Mouse (Mus musculus): ENCODE results near the gene Gdf3. TPM values are rescaled to one million over a fixed set of nuclear protein-coding genes. Genes with fewer than 3 reads are reported as not detected.

Gdf3 gene
- polyA plus RNA-seq, 1 experiment from 2014 or later: 0.13 TPM

- no peak for ATAC-seq (ENCODE audit: low FRiP score, low TSS enrichment)
- DNase-seq: no peak
- H3K4me2 ChIP-seq (ENCODE audit: low read length): peak overlapping the region; percentile 54
- no peaks in the 10 kb centered on the region for H3K4me1 ChIP-seq (ENCODE audit: control insufficient read depth, insufficient read depth, low read length)
- no peak overlapping the region for H3K9ac ChIP-seq (replicated peaks; ENCODE audit: low read length)
- 89% methylated on average over 3 of the region's 3 CpGs for WGBS
- H3K4me3 ChIP-seq (replicated peaks; ENCODE audit: low read depth, low read length): no peak overlapping the region
- H3K36me3 ChIP-seq (ENCODE audit: control insufficient read depth, insufficient read depth, low read length): no peaks in the 10 kb centered on the region
- no peak overlapping the region for H3K27ac ChIP-seq (replicated peaks; ENCODE audit: low read depth, low read length)
- H3K27me3 ChIP-seq (ENCODE audit: control insufficient read depth, insufficient read depth, low read length): no peaks in the 10 kb centered on the region
- H3K9me3 ChIP-seq (ENCODE audit: control insufficient read depth, low read length): no peaks in the 10 kb centered on the region
Observed at GRCm38 (mm10) chr6:122601615-122602014, 8.3 kb downstream of the Gdf3 start.

GRCm38 (mm10) chr6:122601031-122601430 is 8.9 kb downstream of the Gdf3 start:
- 92% methylated on average over 4 of the region's 4 CpGs for WGBS

GRCm38 (mm10) chr6:122600066-122600646 is 9.7 kb downstream of the Gdf3 start:
- Histone ChIP-seq H3K27me3 (ENCODE audit: control insufficient read depth, insufficient read depth, low read length) (no peaks in the 10 kb centered on the region), H3K9me3 (ENCODE audit: control insufficient read depth, low read length) (no peaks in the 10 kb centered on the region), H3K4me2 (ENCODE audit: low read length) (no peak overlapping the region), H3K4me3 (replicated peaks; ENCODE audit: low read depth, low read length) (no peak overlapping the region), H3K27ac (replicated peaks; ENCODE audit: low read depth, low read length) (no peak overlapping the region), H3K4me1 (ENCODE audit: control insufficient read depth, insufficient read depth, low read length) (no peaks in the 10 kb centered on the region), H3K9ac (replicated peaks; ENCODE audit: low read length) (no peak overlapping the region), H3K36me3 (ENCODE audit: control insufficient read depth, insufficient read depth, low read length) (no peaks in the 10 kb centered on the region)
- DNase-seq (no peak), ATAC-seq (ENCODE audit: low FRiP score, low TSS enrichment) (no peak)
- 81% methylated on average over 7 of the region's 7 CpGs for WGBS

More at GRCm38 (mm10) chr6:122601031-122601430, 8.9 kb downstream of the Gdf3 start:
- H3K9me3 ChIP-seq (ENCODE audit: control insufficient read depth, low read length): no peaks in the 10 kb centered on the region
- ATAC-seq (ENCODE audit: low FRiP score, low TSS enrichment): no peak
- DNase-seq: no peak
- no peak overlapping the region for H3K4me2 ChIP-seq (ENCODE audit: low read length)
- no peaks in the 10 kb centered on the region for H3K36me3 ChIP-seq (ENCODE audit: control insufficient read depth, insufficient read depth, low read length)
- H3K4me3 ChIP-seq (replicated peaks; ENCODE audit: low read depth, low read length): no peak overlapping the region
- H3K27me3 ChIP-seq (ENCODE audit: control insufficient read depth, insufficient read depth, low read length): no peaks in the 10 kb centered on the region
- H3K27ac ChIP-seq (replicated peaks; ENCODE audit: low read depth, low read length): no peak overlapping the region
- H3K4me1 ChIP-seq (ENCODE audit: control insufficient read depth, insufficient read depth, low read length): no peaks in the 10 kb centered on the region
- H3K9ac ChIP-seq (replicated peaks; ENCODE audit: low read length): no peak overlapping the region

DNA sequence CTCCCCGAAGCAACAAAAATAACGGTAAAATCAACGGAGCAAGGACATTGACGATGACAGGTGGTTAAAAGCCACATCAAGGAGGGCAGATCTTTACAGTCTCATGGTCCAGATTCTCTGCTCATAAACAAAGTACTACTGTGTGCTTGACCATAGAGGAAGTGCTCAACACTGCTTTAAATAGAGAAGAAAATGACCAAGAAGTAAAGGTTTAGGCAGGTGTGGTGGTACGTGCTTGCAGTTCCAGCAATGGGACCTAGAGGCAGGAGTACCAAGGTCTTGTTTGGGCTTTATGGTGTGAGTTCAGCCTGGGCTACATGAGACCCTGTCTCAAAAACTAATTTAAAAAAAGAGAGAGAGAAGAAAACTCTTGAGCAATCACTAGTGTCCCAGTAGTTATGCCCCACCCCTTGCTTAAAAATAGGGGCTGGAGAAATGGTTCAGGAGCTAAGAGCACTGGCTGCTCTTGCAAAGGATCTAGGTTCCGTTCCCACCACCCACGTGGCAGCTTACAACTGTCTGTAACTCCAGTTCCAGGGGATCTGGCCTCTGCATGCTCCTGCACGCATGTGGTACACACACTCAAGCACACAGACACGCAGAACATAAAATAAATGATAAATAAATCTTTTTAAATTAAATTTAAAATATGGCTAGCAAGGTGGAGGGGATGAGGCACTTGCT is 10.7 kb downstream of the Gdf3 start:
- H3K27ac ChIP-seq (replicated peaks; ENCODE audit: low read depth, low read length): no peak overlapping the region
- no peaks in the 10 kb centered on the region for H3K27me3 ChIP-seq (ENCODE audit: control insufficient read depth, insufficient read depth, low read length)
- 91% methylated on average over 9 of the region's 9 CpGs for WGBS
- H3K9ac ChIP-seq (replicated peaks; ENCODE audit: low read length): no peak overlapping the region
- no peaks in the 10 kb centered on the region for H3K36me3 ChIP-seq (ENCODE audit: control insufficient read depth, insufficient read depth, low read length)
- DNase-seq (no peak), ATAC-seq (ENCODE audit: low FRiP score, low TSS enrichment) (no peak)
- no peak overlapping the region for H3K4me3 ChIP-seq (replicated peaks; ENCODE audit: low read depth, low read length)
- no peak overlapping the region for H3K4me2 ChIP-seq (ENCODE audit: low read length)
- no peaks in the 10 kb centered on the region for H3K9me3 ChIP-seq (ENCODE audit: control insufficient read depth, low read length)
- no peaks in the 10 kb centered on the region for H3K4me1 ChIP-seq (ENCODE audit: control insufficient read depth, insufficient read depth, low read length)

DNA sequence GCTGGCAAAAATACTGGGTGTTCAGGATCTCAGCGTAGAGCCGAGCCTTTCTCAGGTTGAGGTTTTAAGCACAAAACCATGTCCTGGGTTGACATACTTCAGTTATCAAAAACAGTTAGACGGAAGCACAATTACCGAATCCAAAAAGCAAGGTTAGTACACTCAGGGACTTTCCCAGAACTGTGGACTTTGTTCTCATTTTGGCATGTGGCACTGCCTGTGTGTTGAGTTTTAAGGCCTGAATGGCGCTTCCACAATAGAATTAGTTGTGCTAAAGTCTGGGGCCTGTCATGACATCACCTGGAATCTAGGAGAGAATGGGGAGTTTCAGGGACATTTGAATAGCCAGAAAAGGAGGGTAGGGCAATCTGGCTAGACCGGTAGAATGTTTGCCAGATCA is 11.5 kb downstream of the Gdf3 start:
- Histone ChIP-seq H3K9ac (replicated peaks; ENCODE audit: low read length) (no peak overlapping the region), H3K4me1 (ENCODE audit: control insufficient read depth, insufficient read depth, low read length) (no peaks in the 10 kb centered on the region), H3K36me3 (ENCODE audit: control insufficient read depth, insufficient read depth, low read length) (no peaks in the 10 kb centered on the region), H3K27me3 (ENCODE audit: control insufficient read depth, insufficient read depth, low read length) (no peaks in the 10 kb centered on the region), H3K4me3 (replicated peaks; ENCODE audit: low read depth, low read length) (no peak overlapping the region), H3K27ac (replicated peaks; ENCODE audit: low read depth, low read length) (no peak overlapping the region), H3K9me3 (ENCODE audit: control insufficient read depth, low read length) (no peaks in the 10 kb centered on the region), H3K4me2 (ENCODE audit: low read length) (no peak overlapping the region)
- ATAC-seq (ENCODE audit: low FRiP score, low TSS enrichment) (no peak), DNase-seq (no peak)
- WGBS: 80% methylated on average over 6 of the region's 6 CpGs

- Histone ChIP-seq H3K27me3 (ENCODE audit: control insufficient read depth, insufficient read depth, low read length) (no peaks in the 10 kb centered on the region), H3K4me2 (ENCODE audit: low read length) (no peak overlapping the region), H3K9ac (replicated peaks; ENCODE audit: low read length) (no peak overlapping the region), H3K27ac (replicated peaks; ENCODE audit: low read depth, low read length) (no peak overlapping the region), H3K4me3 (replicated peaks; ENCODE audit: low read depth, low read length) (no peak overlapping the region), H3K36me3 (ENCODE audit: control insufficient read depth, insufficient read depth, low read length) (no peaks in the 10 kb centered on the region), H3K9me3 (ENCODE audit: control insufficient read depth, low read length) (no peaks in the 10 kb centered on the region), H3K4me1 (ENCODE audit: control insufficient read depth, insufficient read depth, low read length) (no peaks in the 10 kb centered on the region)
- ATAC-seq (ENCODE audit: low FRiP score, low TSS enrichment): no peak
- WGBS: 97% methylated on average over 4 of the region's 4 CpGs
- no peak for DNase-seq
Observed at GRCm38 (mm10) chr6:122598014-122598413, 11.9 kb downstream of the Gdf3 start.

GRCm38 (mm10) chr6:122596608-122597007 is 13.3 kb downstream of the Gdf3 start:
- WGBS: 89% methylated on average over 7 of the region's 7 CpGs
- Histone ChIP-seq H3K4me2 (ENCODE audit: low read length) (no peak overlapping the region), H3K27ac (replicated peaks; ENCODE audit: low read depth, low read length) (no peak overlapping the region), H3K9ac (replicated peaks; ENCODE audit: low read length) (no peak overlapping the region), H3K9me3 (ENCODE audit: control insufficient read depth, low read length) (no peaks in the 10 kb centered on the region), H3K27me3 (ENCODE audit: control insufficient read depth, insufficient read depth, low read length) (no peaks in the 10 kb centered on the region), H3K4me3 (replicated peaks; ENCODE audit: low read depth, low read length) (no peak overlapping the region), H3K4me1 (ENCODE audit: control insufficient read depth, insufficient read depth, low read length) (no peaks in the 10 kb centered on the region), H3K36me3 (ENCODE audit: control insufficient read depth, insufficient read depth, low read length) (no peaks in the 10 kb centered on the region)
- ATAC-seq (ENCODE audit: low FRiP score, low TSS enrichment): no peak
- DNase-seq: no peak

DNA sequence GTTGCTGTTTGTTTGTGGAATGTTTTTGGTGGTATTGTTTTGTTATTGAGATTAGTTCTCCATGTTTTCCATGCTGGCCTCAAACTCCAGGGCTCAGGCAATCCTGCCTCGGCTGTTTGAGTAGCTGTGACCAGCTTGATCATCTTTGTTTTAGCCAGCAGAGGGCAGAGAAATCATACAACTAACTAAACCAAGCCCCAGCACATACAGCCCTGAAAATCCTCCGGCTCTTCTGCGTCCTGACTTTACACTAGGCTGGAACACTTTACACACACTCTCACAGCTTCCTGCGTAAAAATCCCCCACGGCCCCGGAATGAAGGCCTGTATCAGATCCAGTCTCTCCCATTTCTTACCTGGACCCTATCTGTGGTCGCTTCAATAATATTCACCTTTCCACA is 14.2 kb downstream of the Gdf3 start:
- H3K4me2 ChIP-seq (ENCODE audit: low read length): no peak overlapping the region
- no peaks in the 10 kb centered on the region for H3K9me3 ChIP-seq (ENCODE audit: control insufficient read depth, low read length)
- no peak overlapping the region for H3K9ac ChIP-seq (replicated peaks; ENCODE audit: low read length)
- WGBS: 38% methylated on average over 7 of the region's 7 CpGs
- no peaks in the 10 kb centered on the region for H3K36me3 ChIP-seq (ENCODE audit: control insufficient read depth, insufficient read depth, low read length)
- no peak overlapping the region for H3K27ac ChIP-seq (replicated peaks; ENCODE audit: low read depth, low read length)
- H3K4me3 ChIP-seq (replicated peaks; ENCODE audit: low read depth, low read length): no peak overlapping the region
- H3K27me3 ChIP-seq (ENCODE audit: control insufficient read depth, insufficient read depth, low read length): no peaks in the 10 kb centered on the region
- DNase-seq (peak; percentile 67), ATAC-seq (ENCODE audit: low FRiP score, low TSS enrichment) (no peak)
- no peaks in the 10 kb centered on the region for H3K4me1 ChIP-seq (ENCODE audit: control insufficient read depth, insufficient read depth, low read length)

- WGBS: 88% methylated on average over 2 of the region's 2 CpGs
- no peak for DNase-seq
- Histone ChIP-seq H3K4me3 (replicated peaks; ENCODE audit: low read depth, low read length) (no peak overlapping the region), H3K27ac (replicated peaks; ENCODE audit: low read depth, low read length) (no peak overlapping the region), H3K9ac (replicated peaks; ENCODE audit: low read length) (no peak overlapping the region), H3K9me3 (ENCODE audit: control insufficient read depth, low read length) (no peaks in the 10 kb centered on the region), H3K36me3 (ENCODE audit: control insufficient read depth, insufficient read depth, low read length) (no peaks in the 10 kb centered on the region), H3K4me1 (ENCODE audit: control insufficient read depth, insufficient read depth, low read length) (no peaks in the 10 kb centered on the region), H3K4me2 (ENCODE audit: low read length) (no peak overlapping the region), H3K27me3 (ENCODE audit: control insufficient read depth, insufficient read depth, low read length) (no peaks in the 10 kb centered on the region)
- ATAC-seq (ENCODE audit: low FRiP score, low TSS enrichment): no peak
Observed at GRCm38 (mm10) chr6:122592905-122593304, 17.0 kb downstream of the Gdf3 start.

All from midbrain, embryonic 14.5 days (tissue).